Mouse (Mus musculus) forebrain, embryonic 13.5 days (tissue): Measurements from ENCODE around the gene Aak1. TPM values are rescaled to one million over a fixed set of nuclear protein-coding genes. Genes with fewer than 3 reads are reported as not detected.

ENCODE experiments used
- ATAC-seq: fragments of 200-750 bp; cut with Nextera tagmentation; 2 replicates; pipeline ENCODE4 v1.8.0; 2017
- H3K27ac ChIP-seq: fragments of 300-500 bp; sonication (generic); 2 replicates; pipeline ENCODE4 v1.5.1; 2015; ENCODE audit warnings: inconsistent platforms, mild to moderate bottlenecking, moderate library complexity
- H3K27me3 ChIP-seq: fragments of 300-500 bp; sonication (generic); 2 replicates; pipeline ENCODE4 v1.6.1; 2015; ENCODE audit warnings: mild to moderate bottlenecking, inconsistent platforms
- H3K36me3 ChIP-seq: fragments of 300-500 bp; sonication (generic); 2 replicates; pipeline ENCODE4 v1.6.1; 2015; ENCODE audit warnings: mild to moderate bottlenecking, inconsistent platforms; ENCODE audit not compliant: poor library complexity, severe bottlenecking
- H3K4me1 ChIP-seq: fragments of 300-500 bp; sonication (generic); 2 replicates; pipeline ENCODE4 v1.6.1; 2015; ENCODE audit warnings: inconsistent platforms
- H3K4me2 ChIP-seq: fragments of 300-500 bp; sonication (generic); 2 replicates; pipeline ENCODE4 v1.6.1; 2015; ENCODE audit warnings: inconsistent platforms, mild to moderate bottlenecking, moderate library complexity
- H3K4me3 ChIP-seq: fragments of 300-500 bp; sonication (generic); 2 replicates; pipeline ENCODE4 v1.5.1; 2015; ENCODE audit warnings: mild to moderate bottlenecking, inconsistent platforms
- H3K9ac ChIP-seq: fragments of 300-500 bp; sonication (generic); 2 replicates; pipeline ENCODE4 v1.6.1; 2015; ENCODE audit warnings: mild to moderate bottlenecking, inconsistent platforms
- H3K9me3 ChIP-seq: fragments of 300-500 bp; sonication (generic); replicated peaks from 2 replicates; pipeline ENCODE4 v1.6.1; 2016; ENCODE audit warnings: inconsistent platforms
- WGBS: fragments of 180-500 bp; shearing (Covaris S2); methylation state at CpG from one replicate; pipeline ENCODE4 v1.1.7; 2015; 5-methylcytosine and 5-hydroxymethylcytosine counted together
- polyA plus RNA-seq: library from polyadenylated mRNA; unstranded; fragments of >200 nt; fragmentation: Nextera tagmentation; extraction: Ambion mirVana; gene quantifications from 2 replicates; pipeline ENCODE4 v1.2.1, GENCODE M21; 2015

The Aak1 gene
- polyA plus RNA-seq, 1 experiment from 2014 or later = 24.3 TPM

DNA sequence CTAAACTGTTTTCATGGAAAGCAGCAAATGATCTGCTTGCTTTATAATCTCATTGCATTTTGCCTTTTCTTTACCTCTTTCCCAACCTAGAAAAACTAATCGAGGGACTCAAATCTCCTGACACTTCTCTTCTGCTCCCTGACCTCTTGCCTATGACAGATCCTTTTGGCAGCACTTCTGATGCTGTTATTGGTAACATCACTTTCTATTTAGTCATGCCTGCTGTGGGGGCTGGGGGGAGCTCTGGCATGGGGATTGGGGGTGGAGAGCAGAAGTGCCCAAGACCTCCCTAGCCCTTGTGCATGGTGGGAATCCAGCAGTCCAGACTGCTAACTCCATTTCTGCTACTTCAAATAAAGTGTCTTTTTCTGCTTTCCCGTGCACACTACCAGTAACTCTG lies 131.9 kb downstream of the Aak1 start:
- whole genome bisulfite sequencing = 91% methylated on average over 2 of the region's 2 CpGs
- Histone ChIP-seq H3K4me2 (no peak overlapping the region), H3K4me1 (no peaks in the 10 kb centered on the region), H3K9me3 (no peaks in the 10 kb centered on the region), H3K9ac (no peak overlapping the region), H3K4me3 (no peak overlapping the region), H3K27me3 (no peaks in the 10 kb centered on the region), H3K27ac (no peak overlapping the region), H3K36me3 (peaks cover 24% of the 10 kb centered on the region)
- ATAC-seq = no peak

DNA sequence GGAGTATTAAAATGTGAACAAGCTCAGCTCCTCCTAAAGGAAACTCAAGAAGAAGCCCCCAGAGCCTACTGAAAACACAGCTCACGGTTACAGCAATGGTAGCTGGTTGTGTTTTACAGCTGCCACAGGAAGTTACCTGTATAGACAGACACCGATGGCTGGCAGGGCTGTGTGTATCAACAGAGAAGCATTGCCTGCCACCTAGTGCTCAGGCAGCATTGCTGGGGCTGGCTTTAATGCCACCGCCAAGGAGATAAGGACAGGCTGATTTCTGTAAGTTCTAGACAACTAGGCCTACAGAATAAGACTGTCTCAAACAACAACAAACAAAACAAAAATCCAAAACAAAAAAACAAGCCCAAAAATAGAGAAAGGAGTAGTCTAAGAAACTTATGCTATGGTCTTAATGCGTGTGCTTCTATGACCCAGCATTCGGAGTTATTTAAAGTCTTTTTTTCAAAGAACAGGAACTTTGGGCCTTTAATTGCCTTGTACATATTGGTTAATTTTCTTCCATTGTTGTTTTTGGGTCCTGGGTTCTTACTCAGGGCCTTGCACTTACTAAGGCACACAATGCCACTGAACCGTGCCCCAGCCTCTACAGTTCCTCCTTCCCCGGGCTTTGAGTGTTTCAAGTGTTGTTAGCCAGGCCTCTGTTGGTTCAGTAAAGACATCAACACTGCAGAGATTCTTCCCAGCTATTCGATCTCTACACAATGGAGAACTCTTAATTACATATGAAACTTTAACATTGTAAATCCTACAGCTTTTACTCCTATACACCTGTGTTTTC lies 136.2 kb downstream of the Aak1 start:
- no peaks in the 10 kb centered on the region for H3K4me1 ChIP-seq
- H3K9ac ChIP-seq = no peak overlapping the region
- no peaks in the 10 kb centered on the region for H3K27me3 ChIP-seq
- no peak overlapping the region for H3K4me2 ChIP-seq
- no peak overlapping the region for H3K27ac ChIP-seq
- peaks cover 19% of the 10 kb centered on the region for H3K36me3 ChIP-seq
- ATAC-seq = no peak
- H3K4me3 ChIP-seq = no peak overlapping the region
- WGBS = 88% methylated on average over 8 of the region's 8 CpGs
- no peaks in the 10 kb centered on the region for H3K9me3 ChIP-seq

DNA sequence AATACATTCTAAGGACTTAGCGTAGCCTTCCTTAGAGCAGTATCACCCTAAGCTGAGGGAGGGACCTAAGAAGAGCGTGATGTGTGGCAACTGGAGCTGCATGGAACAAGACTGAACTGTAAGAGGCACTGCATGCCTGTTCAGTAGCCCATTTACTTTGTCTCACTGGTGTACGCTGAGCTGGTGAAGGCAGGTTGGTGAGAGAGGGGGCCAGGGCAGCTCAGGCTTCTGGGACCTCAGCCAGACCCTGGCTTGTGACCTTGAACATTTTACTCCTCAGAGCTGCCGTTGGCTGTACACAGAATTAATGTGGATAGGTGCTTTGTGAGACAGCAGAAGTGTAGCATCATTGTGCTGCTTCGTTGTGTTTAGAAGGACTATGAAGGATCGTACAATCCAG lies 140.3 kb downstream of the Aak1 start:
- Histone ChIP-seq H3K9me3 (no peaks in the 10 kb centered on the region), H3K4me2 (no peak overlapping the region), H3K27me3 (no peaks in the 10 kb centered on the region), H3K36me3 (peaks cover 20% of the 10 kb centered on the region), H3K27ac (no peak overlapping the region), H3K9ac (no peak overlapping the region), H3K4me3 (no peak overlapping the region), H3K4me1 (0 out of 2 replicates have a peak, but pooled peaks cover 3% of the 10 kb centered on the region)
- no peak for ATAC-seq
- 92% methylated on average over 6 of the region's 6 CpGs for WGBS

GRCm38 (mm10) chr6:86991041-86991440 lies 141.7 kb downstream of the Aak1 start:
- Histone ChIP-seq H3K4me1 (0 out of 2 replicates have a peak, but pooled peaks cover 3% of the 10 kb centered on the region), H3K9me3 (no peaks in the 10 kb centered on the region), H3K27ac (no peak overlapping the region), H3K4me2 (no peak overlapping the region), H3K36me3 (peaks cover 24% of the 10 kb centered on the region), H3K9ac (no peak overlapping the region), H3K27me3 (no peaks in the 10 kb centered on the region), H3K4me3 (no peak overlapping the region)
- 96% methylated on average over 3 of the region's 3 CpGs for WGBS
- no peak for ATAC-seq

DNA sequence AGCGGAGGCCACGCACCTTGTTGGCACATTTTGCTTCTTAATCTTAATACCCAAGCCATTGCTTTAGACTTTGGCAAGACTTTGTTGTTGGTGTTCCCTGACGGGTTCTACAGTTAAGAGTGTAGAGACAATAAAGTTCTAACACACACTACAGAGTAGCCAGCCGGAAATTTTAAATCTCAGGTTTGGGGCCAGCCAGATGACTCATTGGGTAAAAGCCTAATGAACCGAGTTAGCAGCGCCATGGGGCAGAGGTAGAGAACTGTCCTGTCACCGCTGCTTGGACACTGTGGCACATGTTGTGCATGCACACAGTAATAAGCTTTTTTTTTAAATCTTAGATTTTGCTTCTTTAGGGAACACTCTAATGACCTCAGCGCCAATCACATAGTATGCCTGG lies 143.0 kb downstream of the Aak1 start:
- peaks cover 27% of the 10 kb centered on the region for H3K36me3 ChIP-seq
- 86% methylated on average over 8 of the region's 8 CpGs for WGBS

GRCm38 (mm10) chr6:86994254-86994653 lies 144.9 kb downstream of the Aak1 start:
- Histone ChIP-seq H3K4me3 (no peak overlapping the region), H3K4me1 (0 out of 2 replicates have a peak, but pooled peaks cover 3% of the 10 kb centered on the region), H3K9me3 (no peaks in the 10 kb centered on the region), H3K9ac (no peak overlapping the region), H3K4me2 (no peak overlapping the region), H3K27ac (no peak overlapping the region), H3K27me3 (no peaks in the 10 kb centered on the region), H3K36me3 (peaks cover 37% of the 10 kb centered on the region)
- 93% methylated on average over 4 of the region's 4 CpGs for WGBS
- ATAC-seq = no peak

More for the DNA sequence above, 143.0 kb downstream of the Aak1 start:
- no peak overlapping the region for H3K4me2 ChIP-seq
- no peak overlapping the region for H3K9ac ChIP-seq
- H3K9me3 ChIP-seq = no peaks in the 10 kb centered on the region
- H3K4me3 ChIP-seq = no peak overlapping the region
- ATAC-seq = no peak
- H3K27ac ChIP-seq = no peak overlapping the region
- H3K27me3 ChIP-seq = no peaks in the 10 kb centered on the region
- 0 out of 2 replicates have a peak, but pooled peaks cover 3% of the 10 kb centered on the region for H3K4me1 ChIP-seq

DNA sequence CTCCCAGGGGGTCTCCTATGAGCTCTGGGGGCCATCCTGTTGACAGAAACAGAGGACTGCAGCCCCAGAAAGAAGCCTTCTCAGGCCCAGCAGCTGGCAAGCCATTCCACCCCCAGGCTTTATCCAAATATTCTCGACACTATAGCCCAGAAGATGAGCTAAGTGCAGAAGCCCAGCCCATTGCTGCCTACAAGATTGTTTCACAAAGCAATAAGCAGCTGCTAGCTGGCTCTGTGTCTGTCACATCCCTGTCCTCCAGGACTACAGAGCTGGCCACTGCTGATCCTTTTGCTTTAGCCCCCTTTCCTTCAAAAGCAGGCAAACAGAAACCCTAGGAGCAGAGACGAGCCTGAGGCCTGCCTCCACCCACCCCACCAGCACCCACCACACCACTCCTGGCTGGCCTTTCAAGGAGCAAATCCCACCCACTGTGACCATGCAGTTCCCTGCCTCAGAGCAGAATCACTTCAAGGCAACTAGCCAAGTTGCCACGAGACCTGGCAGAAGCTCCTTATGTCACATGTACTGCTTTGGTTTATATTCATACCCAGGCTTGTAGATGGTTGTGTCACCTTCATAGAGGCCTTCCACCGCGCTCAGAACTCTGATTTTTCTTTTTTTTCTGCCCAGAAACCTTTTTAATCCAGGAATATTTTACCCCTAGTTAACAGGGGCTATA lies 147.5 kb downstream of the Aak1 start:
- no peak overlapping the region for H3K27ac ChIP-seq
- 86% methylated on average over 5 of the region's 5 CpGs for WGBS
- no peak for ATAC-seq

GRCm38 (mm10) chr6:86997360-86997759 lies 148.0 kb downstream of the Aak1 start:
- no peaks in the 10 kb centered on the region for H3K27me3 ChIP-seq
- no peaks in the 10 kb centered on the region for H3K9me3 ChIP-seq
- no peak overlapping the region for H3K4me2 ChIP-seq
- WGBS = 92% methylated on average over 6 of the region's 6 CpGs
- H3K27ac ChIP-seq = no peak overlapping the region
- H3K4me3 ChIP-seq = no peak overlapping the region
- no peak overlapping the region for H3K9ac ChIP-seq
- peaks cover 33% of the 10 kb centered on the region for H3K36me3 ChIP-seq
- H3K4me1 ChIP-seq = 0 out of 2 replicates have a peak, but pooled peaks cover under 1% of the 10 kb centered on the region
- ATAC-seq = no peak

More for the DNA sequence above, 147.5 kb downstream of the Aak1 start:
- Histone ChIP-seq H3K9ac (no peak overlapping the region), H3K9me3 (no peaks in the 10 kb centered on the region), H3K4me3 (no peak overlapping the region), H3K36me3 (peaks cover 33% of the 10 kb centered on the region), H3K4me1 (0 out of 2 replicates have a peak, but pooled peaks cover 3% of the 10 kb centered on the region), H3K27me3 (no peaks in the 10 kb centered on the region), H3K4me2 (no peak overlapping the region)

GRCm38 (mm10) chr6:87001995-87002394 lies 152.7 kb downstream of the Aak1 start:
- WGBS = 89% methylated on average over 6 of the region's 6 CpGs
- Histone ChIP-seq H3K36me3 (peaks cover 20% of the 10 kb centered on the region), H3K4me3 (no peak overlapping the region), H3K9me3 (no peaks in the 10 kb centered on the region), H3K27ac (no peak overlapping the region), H3K4me2 (no peak overlapping the region), H3K4me1 (no peaks in the 10 kb centered on the region), H3K27me3 (no peaks in the 10 kb centered on the region), H3K9ac (no peak overlapping the region)
- no peak; the same call in 1 of the 2 replicates for ATAC-seq

DNA sequence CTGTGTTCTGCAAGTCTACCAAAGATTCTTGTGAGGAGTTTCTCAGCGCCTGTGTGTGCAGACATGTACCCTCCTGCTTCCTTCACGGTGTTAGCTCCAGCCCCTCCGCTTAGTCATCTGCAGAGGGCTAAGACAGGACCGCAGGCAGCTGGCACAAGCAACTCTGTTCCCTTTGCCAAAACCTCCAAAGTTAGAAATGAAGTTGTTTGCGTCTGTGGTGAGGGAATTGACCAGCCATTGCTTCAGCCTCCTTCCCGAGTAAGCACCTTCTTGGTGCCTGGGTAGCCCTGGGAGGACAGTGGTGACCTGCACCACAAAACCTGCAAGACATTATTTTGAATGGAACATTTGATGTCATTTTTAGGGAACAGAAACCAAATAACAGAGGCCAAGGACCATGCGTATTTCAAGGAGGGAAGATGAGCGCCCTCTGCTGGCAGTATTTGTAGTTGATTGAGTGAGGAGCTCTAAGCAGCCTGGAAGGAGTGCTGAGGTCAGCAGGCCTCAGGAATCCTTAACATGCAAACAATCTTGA lies 153.3 kb downstream of the Aak1 start:
- no peak overlapping the region for H3K4me2 ChIP-seq
- no peaks in the 10 kb centered on the region for H3K4me1 ChIP-seq
- H3K27ac ChIP-seq = no peak overlapping the region
- peaks cover 14% of the 10 kb centered on the region for H3K36me3 ChIP-seq
- H3K27me3 ChIP-seq = no peaks in the 10 kb centered on the region
- WGBS = 45% methylated on average over 8 of the region's 8 CpGs
- H3K9ac ChIP-seq = no peak overlapping the region
- no peaks in the 10 kb centered on the region for H3K9me3 ChIP-seq
- ATAC-seq = peak; percentile 36; the same call in 1 of the 2 replicates
- H3K4me3 ChIP-seq = no peak overlapping the region

DNA sequence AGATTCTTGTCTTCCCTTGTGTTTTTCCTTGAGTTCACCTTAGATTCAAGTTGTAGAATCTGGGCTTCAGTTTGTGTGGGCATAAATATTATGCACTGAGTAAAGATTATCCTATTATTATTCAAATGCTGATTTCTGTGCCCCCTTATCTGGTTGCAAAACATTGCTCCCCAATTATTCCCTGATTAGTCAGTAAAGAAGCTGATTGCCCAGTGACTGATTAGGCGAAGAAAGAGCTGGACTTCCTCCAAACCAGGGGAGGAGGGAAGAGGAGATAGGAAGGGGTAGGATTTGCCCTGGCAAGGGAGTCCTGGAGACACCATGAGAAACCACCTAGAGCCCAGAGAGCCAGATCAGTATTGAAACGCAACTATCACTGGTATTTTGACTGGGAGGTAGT lies 154.8 kb downstream of the Aak1 start:
- H3K9me3 ChIP-seq = no peaks in the 10 kb centered on the region
- no peak overlapping the region for H3K9ac ChIP-seq
- H3K36me3 ChIP-seq = no peaks in the 10 kb centered on the region
- peaks cover under 1% of the 10 kb centered on the region; the same call in 1 of the 2 replicates for H3K4me1 ChIP-seq
- no peak for ATAC-seq
- H3K4me3 ChIP-seq = no peak overlapping the region
- H3K4me2 ChIP-seq = no peak overlapping the region
- no peaks in the 10 kb centered on the region for H3K27me3 ChIP-seq
- 56% methylated on average over 2 of the region's 2 CpGs for WGBS
- H3K27ac ChIP-seq = no peak overlapping the region

DNA sequence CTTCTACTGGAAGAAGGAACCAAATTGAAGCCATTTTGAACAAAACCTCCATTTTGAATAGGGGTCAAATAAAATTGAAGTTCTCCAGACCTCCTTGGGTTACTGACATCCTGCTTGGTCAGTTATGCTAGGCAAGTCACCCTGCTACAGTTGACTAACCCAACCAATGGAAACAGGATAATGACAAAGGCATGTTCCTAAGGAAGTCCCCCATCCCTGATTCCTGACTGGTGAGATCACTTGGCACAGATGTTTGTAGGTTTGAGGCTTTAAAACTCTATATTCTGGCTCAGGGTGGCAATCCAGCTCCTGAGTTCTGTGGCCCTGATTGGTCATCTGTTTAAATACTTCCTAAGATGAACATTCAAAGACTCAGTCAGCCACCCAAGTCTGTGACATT lies 156.3 kb downstream of the Aak1 start:
- Histone ChIP-seq H3K4me2 (no peak overlapping the region), H3K9me3 (no peaks in the 10 kb centered on the region), H3K36me3 (no peaks in the 10 kb centered on the region), H3K27ac (no peak overlapping the region), H3K4me3 (no peak overlapping the region), H3K27me3 (no peaks in the 10 kb centered on the region), H3K4me1 (peaks cover 9% of the 10 kb centered on the region), H3K9ac (no peak overlapping the region)
- no peak for ATAC-seq
